Mouse (Mus musculus) left cerebral cortex, postnatal 36 days (tissue): ENCODE results near the gene Plod2. TPM values are rescaled to one million over a fixed set of nuclear protein-coding genes. Genes with fewer than 3 reads are reported as not detected.

Source experiments
- total RNA-seq, 2 experiments: library from RNA; stranded (reverse); gene quantifications; 2 replicates each; pipeline ENCODE4 v1.2.3; 2021

The Plod2 gene
- total RNA-seq, 2 experiments from 2014 or later = 3.4 to 5.6 TPM

Other genes with a start within 250 kb of the Plod2 start
- gene 1700057G04Rik, start 232.8 kb upstream of the Plod2 start, total RNA-seq = not detected
- 1 to 10 TPM; 1.3 to 1.8 TPM for gene Plscr4, start 84.8 kb upstream of the Plod2 start, total RNA-seq